8 mouse cellular contexts compared by ENCODE assay signal in the genomic region with DNA sequence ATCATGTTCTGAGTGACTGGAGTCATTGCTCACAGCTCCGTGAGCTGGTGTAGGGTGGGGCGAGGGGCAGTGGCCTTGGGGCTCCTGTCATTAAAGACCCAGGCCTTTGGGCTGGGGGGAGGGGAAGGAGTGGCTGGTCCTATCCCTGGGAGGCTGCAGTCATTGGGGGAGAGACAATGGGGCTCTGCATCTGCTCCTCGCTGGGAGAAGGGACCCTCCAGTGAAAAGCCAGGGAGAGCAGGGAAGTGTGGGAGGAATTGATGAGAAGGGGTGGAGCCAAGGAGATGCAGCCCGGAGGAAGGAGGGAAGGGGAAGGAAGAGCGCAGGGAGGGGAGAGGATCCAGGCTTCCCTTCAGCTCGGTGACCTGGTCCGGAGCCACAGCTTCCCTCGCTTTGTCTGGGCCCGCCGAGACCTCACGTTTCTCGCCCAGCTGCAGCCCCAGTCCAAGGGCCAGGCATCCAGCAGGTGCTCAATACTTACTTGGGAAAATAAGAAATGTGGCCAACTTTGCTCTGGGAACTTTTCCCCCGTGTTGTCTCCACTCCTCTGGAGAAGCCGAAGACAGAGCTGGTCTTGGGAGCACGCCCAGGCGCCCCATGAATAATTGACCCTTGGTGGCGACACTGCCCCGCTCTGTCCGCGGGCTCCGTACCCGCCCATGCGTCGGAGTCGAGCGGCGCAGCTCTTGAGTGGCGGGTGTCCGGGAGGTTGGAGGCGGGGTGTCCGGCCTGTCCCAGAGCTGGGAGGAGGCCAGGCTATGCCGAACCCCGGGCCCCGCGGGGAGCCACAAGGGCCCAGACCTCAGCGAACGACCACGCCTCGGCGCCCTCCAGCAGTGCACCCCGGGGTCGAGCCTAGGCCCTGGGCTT. TPM values are rescaled to one million over a fixed set of nuclear protein-coding genes. Genes with fewer than 3 reads are reported as not detected.
DNase-seq lines count a peak whose midpoint lies in the region; ATAC-seq and TF ChIP-seq lines count a peak whose summit lies in the region.

A gene (plus strand): TSS at position 294 of the 870 bp plus-strand sequence.

- peak within 1 kb of the TSS; percentile 85 for H3K4me3 ChIP-seq in hindbrain, embryonic 13.5 days
- H3K4me3 ChIP-seq in left cerebral cortex, adult 2 months, result peak within 1 kb of the TSS; percentile 57
- peak within 1 kb of the TSS; percentile 77 for H3K4me3 ChIP-seq in macrophage (ENCODE audit: inconsistent target)

- H3K27ac ChIP-seq in hindbrain, embryonic 13.5 days, result peak within 1 kb of the TSS; percentile 96
- peak within 1 kb of the TSS; percentile 88 for H3K27ac ChIP-seq in left cerebral cortex, adult 2 months
- peak within 1 kb of the TSS; percentile 100 for H3K27ac ChIP-seq in macrophage

- no peaks in the 10 kb centered on the region for H3K9me3 ChIP-seq in hindbrain, embryonic 13.5 days

- H3K4me1 ChIP-seq in hindbrain, embryonic 13.5 days (replicated peaks), result peaks cover 39% of the 10 kb centered on the region

- TF ChIP-seq CTCF in left cerebral cortex, adult 2 months (IDR thresholded peaks at IDR 0.05), result peak; percentile 8

- H3K79me2 ChIP-seq in macrophage (ENCODE audit: inconsistent target), result peaks cover 41% of the 10 kb centered on the region

- under 1% methylated on average over 40 of the region's 42 CpGs for WGBS in hindbrain, embryonic 13.5 days
- 1% methylated on average over 40 of the region's 42 CpGs for WGBS in macrophage (ENCODE audit: missing documents)

- peak; percentile 99 for DNase-seq in R1 (ENCODE audit: low read depth, low spot score)
- peak; percentile 53 to 65 for DNase-seq in cerebellum, postnatal 4 days (ENCODE audit: low spot score in 2 of 2)
- peak; percentile 68 to 74 for DNase-seq in frontal cortex, postnatal 36 days (ENCODE audit: low spot score in 2 of 2)
- DNase-seq in left cerebral cortex, adult 2 months (ENCODE audit: extremely low spot score in 1 of 2, low spot score in 2 of 2), result peak; percentile 65 to 82
- DNase-seq in right cerebral cortex, adult 18-20 months, result peak; percentile 83
- peak; percentile 31 for DNase-seq in urinary bladder, postnatal 10 days (ENCODE audit: low spot score)

- intact Hi-C loops in left cerebral cortex, adult 2 months (cut with DNase I), result loop anchor here (2.0 kb wide), 1 partner anchor 60 kb away; no protein-coding TSS in a partner anchor

- no peaks in the 10 kb centered on the region for H3K36me3 ChIP-seq in hindbrain, embryonic 13.5 days
- no peaks in the 10 kb centered on the region for H3K36me3 ChIP-seq in macrophage (ENCODE audit: inconsistent target)

- ATAC-seq in hindbrain, embryonic 13.5 days (ENCODE audit: low FRiP score), result peak; percentile 72

- H3K4me2 ChIP-seq in hindbrain, embryonic 13.5 days, result peak within 1 kb of the TSS; percentile 96

- peak within 1 kb of the TSS; percentile 94 for H3K9ac ChIP-seq in hindbrain, embryonic 13.5 days

- H3K27me3 ChIP-seq in hindbrain, embryonic 13.5 days, result no peaks in the 10 kb centered on the region

RNA-seq across cellular contexts. Expression of the gene that starts here (rescaled TPM):
- 18.3 and 18.5 TPM in 2 replicates for polyA plus RNA-seq in hindbrain, embryonic 13.5 days (2015; fragmentation: Nextera tagmentation; extraction: Ambion mirVana)
- total RNA-seq in left cerebral cortex, adult 2 months (2021), result 10 to 100 TPM; 18.9 to 21.7 TPM
- 100 to 1,000 TPM in 9 of 26 experiments, 10 to 100 TPM in 17; 10.9 to 127 (median 87.0) TPM for total RNA-seq in macrophage (2018; cell fraction: chromatin; rRNA removed)
- 10 to 100 TPM; 18.9 to 85.9 (median 65.4) TPM for total RNA-seq in macrophage (2018; cell fraction: cytosol; rRNA removed)
- 100 to 1,000 TPM in 9 of 26 experiments, 10 to 100 TPM in 17; 15.7 to 151 (median 83.9) TPM for total RNA-seq in macrophage (2018; cell fraction: nucleus; rRNA removed)
- 33.7 to 69.0 TPM (median 50.1 TPM) in 3 replicates for polyA plus RNA-seq in macrophage (2018)

Comparison
In these comparisons a context has a peak if more than half of its experiments do, and no peak if none do; other contexts are left out.
1. Peak in every context shown above with its lines: DNase-seq, ATAC-seq, H3K4me3 ChIP-seq and H3K27ac ChIP-seq.
2. DNase-seq: peak in every context shown above with its lines; median percentile 99 in R1; 83 in right cerebral cortex, adult 18-20 months; 74 in left cerebral cortex, adult 2 months; 71 in frontal cortex, postnatal 36 days; 59 in cerebellum, postnatal 4 days; 31 in urinary bladder, postnatal 10 days.